Comparison of ENCODE assay signal across 7 mouse cellular contexts in the genomic region with DNA sequence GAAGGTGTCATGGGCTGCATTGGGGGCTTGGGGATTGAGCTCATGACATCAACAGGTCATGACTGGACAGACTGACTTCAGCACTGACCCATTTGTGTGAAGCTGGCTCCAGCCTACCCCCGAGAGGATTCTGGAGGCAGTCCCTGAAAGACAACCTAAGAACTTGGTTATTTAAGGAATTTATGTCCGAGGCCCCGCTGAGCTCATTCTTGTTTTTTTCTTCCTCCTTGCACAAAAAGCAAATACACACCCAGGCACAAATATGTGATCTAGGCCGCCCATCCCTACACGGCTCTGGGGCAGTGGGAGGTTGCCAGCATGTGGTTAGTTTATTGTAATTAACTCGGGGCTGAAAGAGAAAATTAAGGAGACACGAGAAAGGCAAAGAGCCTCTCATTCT. TPM values are rescaled to one million over a fixed set of nuclear protein-coding genes. Genes with fewer than 3 reads are reported as not detected.
DNase-seq lines count a peak whose midpoint lies in the region; ATAC-seq and TF ChIP-seq lines count a peak whose summit lies in the region.

No protein-coding gene starts in this region.

- peaks cover 29% of the 10 kb centered on the region for H3K79me3 ChIP-seq in C2C12 (ENCODE audit: low read depth)

- H3K27me3 ChIP-seq in C2C12 (ENCODE audit: control insufficient read depth, insufficient read depth, insufficient read length): no peaks in the 10 kb centered on the region
- H3K27me3 ChIP-seq in heart, embryonic 13.5 days (replicated peaks): no peaks in the 10 kb centered on the region
- no peaks in the 10 kb centered on the region for H3K27me3 ChIP-seq in lung, embryonic 14.5 days (ENCODE audit: insufficient read depth, low read length)

- no peak for ATAC-seq in heart, embryonic 13.5 days (ENCODE audit: extremely low read depth, insufficient number of reproducible peaks, low FRiP score, low TSS enrichment)
- peak; percentile 38 for ATAC-seq in lung, embryonic 14.5 days (ENCODE audit: insufficient read depth)
- no peak for ATAC-seq in erythroblast, adult 5-6 weeks (replicated peaks; ENCODE audit: low FRiP score, poor library complexity, severe bottlenecking)

- no peak overlapping the region for H3ac ChIP-seq in C2C12 (ENCODE audit: control insufficient read depth, insufficient read length, low read depth)

- peaks cover 71% of the 10 kb centered on the region for H3K79me2 ChIP-seq in C2C12 (ENCODE audit: control insufficient read depth, insufficient read depth)

- H3K4me2 ChIP-seq in heart, embryonic 13.5 days: 0 out of 2 replicates have a peak overlapping the region, but pooled peaks have one; percentile 9
- H3K4me2 ChIP-seq in lung, embryonic 14.5 days: no peak overlapping the region

- no peak overlapping the region for H3K9ac ChIP-seq in heart, embryonic 13.5 days
- no peak overlapping the region for H3K9ac ChIP-seq in lung, embryonic 14.5 days

- peaks cover 46% of the 10 kb centered on the region for H3K4me1 ChIP-seq in heart, embryonic 13.5 days
- H3K4me1 ChIP-seq in lung, embryonic 14.5 days (ENCODE audit: insufficient read depth): peaks cover 8% of the 10 kb centered on the region; the same call in 1 of the 2 replicates

- peak overlapping the region; percentile 56 for H3K27ac ChIP-seq in heart, embryonic 13.5 days (replicated peaks)
- H3K27ac ChIP-seq in lung, embryonic 14.5 days (ENCODE audit: low read depth): peak overlapping the region; percentile 63; the same call in 1 of the 2 replicates

- peaks cover 58% of the 10 kb centered on the region for H3K36me3 ChIP-seq in C2C12 (ENCODE audit: control insufficient read depth, insufficient read depth)
- no peaks in the 10 kb centered on the region; the same call in 1 of the 2 replicates for H3K36me3 ChIP-seq in heart, embryonic 13.5 days
- H3K36me3 ChIP-seq in lung, embryonic 14.5 days (ENCODE audit: insufficient read depth): no peaks in the 10 kb centered on the region

- H3K9me3 ChIP-seq in heart, embryonic 13.5 days: no peaks in the 10 kb centered on the region
- no peaks in the 10 kb centered on the region for H3K9me3 ChIP-seq in lung, embryonic 14.5 days (ENCODE audit: low read depth, low read length)

- TF ChIP-seq CTCF in C2C12 (IDR thresholded peaks at IDR 0.05; ENCODE audit: control insufficient read depth, insufficient read depth, insufficient read length): no peak
- no peak for TF ChIP-seq CTCF in lung, embryonic 14.5 days (IDR thresholded peaks at IDR 0.05; ENCODE audit: low read depth)

- no peak overlapping the region for H3K4me3 ChIP-seq in C2C12 (ENCODE audit: insufficient read depth, poor library complexity, severe bottlenecking)
- no peak overlapping the region for H3K4me3 ChIP-seq in heart, embryonic 13.5 days
- H3K4me3 ChIP-seq in lung, embryonic 14.5 days (ENCODE audit: low read depth, low read length): no peak overlapping the region

- 39% methylated on average over 7 of the region's 7 CpGs for WGBS in heart, embryonic 13.5 days
- WGBS in lung, embryonic 14.5 days: 33% methylated on average over 7 of the region's 7 CpGs

- DNase-seq in NIH3T3 (ENCODE audit: low read depth): peak; percentile 69
- peak; percentile 52 for DNase-seq in lung, embryonic 14.5 days
- no peak for DNase-seq in frontal cortex, postnatal 25 days (ENCODE audit: low spot score in 2 of 2)
- DNase-seq in T-cell, adult 2 months (ENCODE audit: low spot score): no peak

TF ChIP-seq in C2C12, 6 proteins besides CTCF, POLR2A, EP300 and RAD21:
- TF ChIP-seq CEBPB (IDR thresholded peaks at IDR 0.05; ENCODE audit: low read depth) (peak; percentile 6), MYOG (IDR thresholded peaks at IDR 0.05; ENCODE audit: control insufficient read depth, extremely low read depth, insufficient read length) (no peak), USF1 (IDR thresholded peaks at IDR 0.05; ENCODE audit: low read depth) (peak; percentile 1)

RNA-seq across cellular contexts. Expression of gene Anxa3, which starts 9.0 kb away (rescaled TPM):
- 169 TPM for polyA plus RNA-seq in C2C12 (2012; fragmentation: generic; extraction: Trizol)
- 52.2 and 52.4 TPM in 2 replicates for polyA plus RNA-seq in heart, embryonic 13.5 days (2015; fragmentation: Nextera tagmentation; extraction: Ambion mirVana)
- 53.0 and 55.2 TPM in 2 replicates for polyA plus RNA-seq in lung, embryonic 14.5 days (2014; fragmentation: Nextera tagmentation; extraction: Ambion mirVana)
- 103 and 132 TPM in 2 replicates for total RNA-seq in erythroblast, adult 5-6 weeks (2015; ENCODE audit: low replicate concordance)
- 56.5 and 76.3 TPM in 2 replicates for total RNA-seq in erythroblast, adult 5-6 weeks (2017; ENCODE audit: low replicate concordance)

Comparison
In these comparisons a context has a peak if more than half of its experiments do, and no peak if none do; other contexts are left out.
1. DNase-seq: peak in NIH3T3 (single experiment) and lung, embryonic 14.5 days (single experiment); none in frontal cortex, postnatal 25 days (0 of 2) and T-cell, adult 2 months (single experiment).